Mouse (Mus musculus): ENCODE measurements around the gene St5. TPM values are rescaled to one million over a fixed set of nuclear protein-coding genes. Genes with fewer than 3 reads are reported as not detected.
A peak's percentile ranks its signal among the peaks of the same experiment; 100 is the strongest.

The St5 gene
- polyA plus RNA-seq, 1 experiment from 2014 or later, result 50.5 TPM

GRCm38 (mm10) chr7:109722618-109723017 lies 19.2 kb upstream of the St5 start:
- 97% methylated on average over 2 of the region's 2 CpGs for WGBS
- ATAC-seq (ENCODE audit: insufficient number of reproducible peaks, insufficient read depth, low FRiP score, low TSS enrichment), result no peak
- H3K9ac ChIP-seq, result no peak overlapping the region

DNA sequence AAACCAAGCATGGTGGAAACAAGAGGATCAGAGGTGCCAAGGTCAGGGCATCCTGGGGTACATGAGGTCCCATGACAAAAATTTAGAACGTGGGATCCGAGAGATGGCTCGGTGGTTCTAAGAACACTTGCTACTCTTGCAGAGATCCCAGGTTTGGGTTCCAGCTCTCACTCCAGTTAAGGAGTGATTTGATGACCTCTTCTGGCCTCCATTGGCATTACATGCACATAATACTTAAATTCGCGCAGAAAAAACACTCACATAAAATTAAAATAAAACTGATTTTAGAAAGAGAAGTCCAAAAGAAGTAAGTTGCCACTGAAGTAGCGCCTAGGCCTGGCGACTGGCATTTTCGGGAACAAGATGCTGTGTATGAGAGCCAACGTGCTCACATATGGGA lies 15.9 kb upstream of the St5 start:
- H3K9ac ChIP-seq, result no peak overlapping the region
- no peaks in the 10 kb centered on the region for H3K36me3 ChIP-seq
- no peaks in the 10 kb centered on the region for H3K4me1 ChIP-seq
- 59% methylated on average over 9 of the region's 9 CpGs for WGBS
- 0 out of 2 replicates have a peak, but pooled peaks cover 3% of the 10 kb centered on the region for H3K9me3 ChIP-seq
- no peak for ATAC-seq (ENCODE audit: insufficient number of reproducible peaks, insufficient read depth, low FRiP score, low TSS enrichment)
- no peak overlapping the region for H3K4me2 ChIP-seq (replicated peaks)
- H3K27me3 ChIP-seq, result no peaks in the 10 kb centered on the region
- H3K27ac ChIP-seq, result no peak overlapping the region
- H3K4me3 ChIP-seq, result no peak overlapping the region

More at GRCm38 (mm10) chr7:109722618-109723017, 19.2 kb upstream of the St5 start:
- H3K4me2 ChIP-seq (replicated peaks), result no peak overlapping the region
- no peak overlapping the region for H3K4me3 ChIP-seq
- no peaks in the 10 kb centered on the region for H3K4me1 ChIP-seq
- 0 out of 2 replicates have a peak, but pooled peaks cover 3% of the 10 kb centered on the region for H3K9me3 ChIP-seq
- H3K27me3 ChIP-seq, result no peaks in the 10 kb centered on the region
- no peak overlapping the region for H3K27ac ChIP-seq
- no peaks in the 10 kb centered on the region for H3K36me3 ChIP-seq

GRCm38 (mm10) chr7:109713434-109713982 lies 10.1 kb upstream of the St5 start:
- WGBS, result 90% methylated on average over 2 of the region's 2 CpGs
- no peak overlapping the region for H3K9ac ChIP-seq
- H3K27me3 ChIP-seq, result no peaks in the 10 kb centered on the region

DNA sequence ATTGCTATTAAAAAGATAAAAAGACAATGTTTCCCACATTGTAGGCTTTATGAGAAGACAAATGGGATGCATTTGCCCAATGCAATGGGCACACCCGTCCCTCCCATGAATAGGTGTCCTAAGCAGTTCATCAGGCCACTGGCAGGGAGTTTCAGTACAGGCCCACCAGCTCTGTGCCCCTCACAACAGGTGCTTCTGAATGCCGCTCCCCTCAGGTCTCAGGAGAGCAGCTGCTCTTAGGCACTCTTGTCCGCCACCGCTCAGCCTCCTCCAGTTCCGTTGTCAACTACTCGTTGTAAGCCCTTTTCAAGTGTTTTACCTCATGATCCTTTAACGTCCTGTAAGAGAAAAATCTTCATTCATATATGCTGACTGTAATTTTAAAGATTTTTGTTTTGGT lies 8.8 kb upstream of the St5 start:
- Histone ChIP-seq H3K4me1 (peaks cover 6% of the 10 kb centered on the region; the same call in 1 of the 2 replicates), H3K9me3 (no peaks in the 10 kb centered on the region), H3K27me3 (no peaks in the 10 kb centered on the region), H3K4me3 (no peak overlapping the region), H3K9ac (no peak overlapping the region), H3K27ac (no peak overlapping the region), H3K36me3 (peaks cover 23% of the 10 kb centered on the region), H3K4me2 (replicated peaks) (no peak overlapping the region)
- 84% methylated on average over 7 of the region's 7 CpGs for WGBS
- ATAC-seq (ENCODE audit: insufficient number of reproducible peaks, insufficient read depth, low FRiP score, low TSS enrichment), result no peak

More at GRCm38 (mm10) chr7:109713434-109713982, 10.1 kb upstream of the St5 start:
- Histone ChIP-seq H3K4me1 (peaks cover 5% of the 10 kb centered on the region; the same call in 1 of the 2 replicates), H3K4me3 (no peak overlapping the region), H3K27ac (no peak overlapping the region), H3K9me3 (no peaks in the 10 kb centered on the region), H3K36me3 (peaks cover 23% of the 10 kb centered on the region), H3K4me2 (replicated peaks) (no peak overlapping the region)
- ATAC-seq (ENCODE audit: insufficient number of reproducible peaks, insufficient read depth, low FRiP score, low TSS enrichment), result no peak

GRCm38 (mm10) chr7:109710069-109710468 lies 6.7 kb upstream of the St5 start:
- H3K27ac ChIP-seq, result no peak overlapping the region
- no peak for ATAC-seq (ENCODE audit: insufficient number of reproducible peaks, insufficient read depth, low FRiP score, low TSS enrichment)
- no peaks in the 10 kb centered on the region for H3K9me3 ChIP-seq
- no peak overlapping the region for H3K4me3 ChIP-seq
- H3K9ac ChIP-seq, result no peak overlapping the region
- 70% methylated on average over 1 of the region's 1 CpGs for WGBS
- H3K4me1 ChIP-seq, result peaks cover 6% of the 10 kb centered on the region; the same call in 1 of the 2 replicates
- H3K27me3 ChIP-seq, result no peaks in the 10 kb centered on the region
- H3K4me2 ChIP-seq (replicated peaks), result no peak overlapping the region
- peaks cover 23% of the 10 kb centered on the region for H3K36me3 ChIP-seq

DNA sequence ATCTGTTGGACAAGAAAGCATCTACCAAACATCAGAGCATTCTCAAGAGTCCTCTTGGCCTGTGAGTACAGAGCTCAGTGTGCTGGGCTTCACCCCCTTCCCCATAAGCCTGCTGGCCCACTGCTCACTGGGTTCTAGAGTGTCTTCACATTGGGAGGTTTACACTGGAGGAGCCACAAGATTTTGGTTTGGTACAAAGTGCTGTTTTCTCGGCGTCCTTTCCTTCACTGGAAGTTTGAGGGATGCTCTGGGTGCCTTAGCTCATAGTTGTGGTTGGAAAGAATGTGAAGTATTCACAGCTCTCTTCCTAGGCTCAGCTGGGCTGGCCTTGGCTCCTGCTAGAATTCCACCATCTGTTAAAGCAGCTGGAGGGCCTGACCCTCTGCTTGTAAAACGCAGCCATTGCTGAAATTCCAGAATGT lies 5.6 kb upstream of the St5 start:
- H3K27ac ChIP-seq, result peak overlapping the region; percentile 60
- peaks cover 23% of the 10 kb centered on the region for H3K36me3 ChIP-seq
- H3K4me2 ChIP-seq (replicated peaks), result no peak overlapping the region
- H3K9me3 ChIP-seq, result no peaks in the 10 kb centered on the region
- H3K9ac ChIP-seq, result no peak overlapping the region
- no peak for ATAC-seq (ENCODE audit: insufficient number of reproducible peaks, insufficient read depth, low FRiP score, low TSS enrichment)
- no peaks in the 10 kb centered on the region for H3K27me3 ChIP-seq
- H3K4me3 ChIP-seq, result no peak overlapping the region
- WGBS, result 46% methylated on average over 3 of the region's 3 CpGs
- peaks cover 6% of the 10 kb centered on the region; the same call in 1 of the 2 replicates for H3K4me1 ChIP-seq

GRCm38 (mm10) chr7:109707023-109707785 lies 3.8 kb upstream of the St5 start:
- no peak overlapping the region for H3K4me3 ChIP-seq
- no peaks in the 10 kb centered on the region for H3K9me3 ChIP-seq
- WGBS, result 45% methylated on average over 4 of the region's 4 CpGs
- H3K4me2 ChIP-seq (replicated peaks), result no peak overlapping the region
- no peak overlapping the region for H3K9ac ChIP-seq
- H3K4me1 ChIP-seq, result peaks cover 6% of the 10 kb centered on the region; the same call in 1 of the 2 replicates
- no peaks in the 10 kb centered on the region for H3K27me3 ChIP-seq
- ATAC-seq (ENCODE audit: insufficient number of reproducible peaks, insufficient read depth, low FRiP score, low TSS enrichment), result no peak
- no peak overlapping the region for H3K27ac ChIP-seq
- peaks cover 19% of the 10 kb centered on the region for H3K36me3 ChIP-seq

DNA sequence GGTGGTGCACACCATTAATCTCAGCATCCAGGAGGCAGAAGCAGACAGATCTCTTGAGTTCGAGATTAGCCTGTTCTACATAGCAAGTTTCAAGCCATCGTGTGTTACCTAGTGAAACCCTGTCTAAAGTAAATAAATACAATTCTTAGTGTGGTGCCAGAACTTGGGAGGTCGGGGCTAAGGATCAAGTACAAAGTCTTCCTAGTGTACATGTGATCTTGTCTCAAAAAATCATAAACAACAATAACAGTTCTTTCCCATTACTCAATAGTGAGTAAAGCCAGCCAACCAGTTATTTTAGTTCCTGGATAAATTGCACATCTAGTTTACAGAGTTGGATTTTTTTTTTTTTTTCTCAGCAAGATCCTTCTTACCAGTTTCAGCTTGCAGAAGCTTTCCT lies 1.1 kb upstream of the St5 start:
- Histone ChIP-seq H3K4me3 (peak overlapping the region; percentile 50), H3K4me2 (replicated peaks) (peak overlapping the region; percentile 67), H3K36me3 (peaks cover 4% of the 10 kb centered on the region; the same call in 1 of the 2 replicates), H3K27ac (no peak overlapping the region), H3K4me1 (peaks cover 6% of the 10 kb centered on the region; the same call in 1 of the 2 replicates), H3K9me3 (no peaks in the 10 kb centered on the region), H3K27me3 (no peaks in the 10 kb centered on the region), H3K9ac (no peak overlapping the region)
- no peak for ATAC-seq (ENCODE audit: insufficient number of reproducible peaks, insufficient read depth, low FRiP score, low TSS enrichment)
- 58% methylated on average over 3 of the region's 3 CpGs for WGBS

DNA sequence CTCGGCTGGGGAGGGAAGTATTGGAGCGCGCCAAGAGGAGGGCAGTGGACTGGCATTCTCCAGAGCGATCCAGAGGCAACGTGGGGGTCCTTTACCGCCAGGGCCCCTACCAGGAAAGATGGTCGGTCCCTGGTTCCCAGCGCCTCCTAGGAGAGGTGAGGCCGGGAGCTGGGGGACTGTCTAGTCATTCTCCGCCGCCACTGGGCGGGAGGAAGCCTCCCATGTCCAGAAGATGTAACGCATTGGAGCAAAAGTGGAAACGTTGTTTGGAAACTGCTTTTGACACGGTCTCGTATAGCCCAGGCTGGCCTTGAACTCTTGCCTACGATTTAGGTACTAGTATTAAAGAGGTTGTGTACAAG lies 592 bp upstream of the St5 start:
- peaks cover 3% of the 10 kb centered on the region; the same call in 1 of the 2 replicates for H3K36me3 ChIP-seq
- ATAC-seq (ENCODE audit: insufficient number of reproducible peaks, insufficient read depth, low FRiP score, low TSS enrichment), result no peak
- no peaks in the 10 kb centered on the region for H3K9me3 ChIP-seq
- H3K27me3 ChIP-seq, result no peaks in the 10 kb centered on the region
- peak overlapping the region; percentile 56 for H3K9ac ChIP-seq
- WGBS, result 3% methylated on average over 17 of the region's 17 CpGs
- H3K4me3 ChIP-seq, result peak overlapping the region; percentile 50
- H3K4me1 ChIP-seq, result peaks cover 6% of the 10 kb centered on the region; the same call in 1 of the 2 replicates
- peak overlapping the region; percentile 78 for H3K27ac ChIP-seq
- H3K4me2 ChIP-seq (replicated peaks), result peak overlapping the region; percentile 67

DNA sequence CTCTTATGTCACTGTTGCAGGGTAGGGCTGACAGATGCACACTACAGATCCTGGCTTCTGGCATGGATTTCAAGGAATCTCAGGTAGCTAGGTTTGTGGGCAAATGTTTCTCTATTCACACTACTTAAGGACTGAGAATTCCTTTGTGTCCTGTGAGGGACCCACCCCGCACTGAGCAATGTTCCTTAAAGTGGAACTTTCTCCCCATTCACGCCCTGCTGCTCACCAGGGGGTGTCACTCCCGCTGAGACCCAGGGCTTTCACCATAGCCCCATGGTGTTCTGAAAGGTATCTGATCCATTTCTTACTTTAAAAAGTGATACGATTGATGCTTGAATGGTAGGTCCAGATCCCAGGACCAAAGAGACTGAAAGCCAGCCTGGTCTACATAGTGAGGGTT lies 684 bp downstream of the St5 start:
- Histone ChIP-seq H3K36me3 (no peaks in the 10 kb centered on the region), H3K4me3 (peak overlapping the region; percentile 50; the same call in 1 of the 2 replicates), H3K9me3 (no peaks in the 10 kb centered on the region), H3K27me3 (no peaks in the 10 kb centered on the region), H3K4me2 (replicated peaks) (peak overlapping the region; percentile 67), H3K9ac (no peak overlapping the region), H3K27ac (no peak overlapping the region), H3K4me1 (no peaks in the 10 kb centered on the region)
- 42% methylated on average over 4 of the region's 4 CpGs for WGBS
- ATAC-seq (ENCODE audit: insufficient number of reproducible peaks, insufficient read depth, low FRiP score, low TSS enrichment), result no peak

DNA sequence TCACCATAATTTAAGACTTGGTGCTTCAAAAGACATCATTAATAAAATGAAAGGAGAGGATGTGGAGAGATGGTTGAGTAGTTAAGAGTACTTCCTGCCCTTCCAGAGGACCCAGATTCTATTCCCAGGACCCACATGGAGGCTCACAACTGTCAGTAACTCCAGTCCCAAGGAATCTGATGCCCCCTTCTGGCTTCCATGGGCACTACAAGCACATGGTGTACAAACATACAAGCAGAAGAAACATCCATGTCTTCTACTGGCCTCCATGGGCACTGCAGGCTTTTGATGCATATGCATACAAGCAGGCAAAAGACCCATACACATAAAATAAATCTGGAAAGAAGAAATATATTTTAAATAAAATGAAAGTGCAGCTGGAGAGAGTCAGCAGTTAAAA lies 3.2 kb downstream of the St5 start:
- H3K4me2 ChIP-seq (replicated peaks), result no peak overlapping the region
- ATAC-seq (ENCODE audit: insufficient number of reproducible peaks, insufficient read depth, low FRiP score, low TSS enrichment), result no peak
- no peaks in the 10 kb centered on the region for H3K4me1 ChIP-seq
- H3K4me3 ChIP-seq, result no peak overlapping the region
- H3K36me3 ChIP-seq, result no peaks in the 10 kb centered on the region
- H3K9me3 ChIP-seq, result no peaks in the 10 kb centered on the region
- H3K9ac ChIP-seq, result no peak overlapping the region
- no peak overlapping the region for H3K27ac ChIP-seq
- no peaks in the 10 kb centered on the region for H3K27me3 ChIP-seq

DNA sequence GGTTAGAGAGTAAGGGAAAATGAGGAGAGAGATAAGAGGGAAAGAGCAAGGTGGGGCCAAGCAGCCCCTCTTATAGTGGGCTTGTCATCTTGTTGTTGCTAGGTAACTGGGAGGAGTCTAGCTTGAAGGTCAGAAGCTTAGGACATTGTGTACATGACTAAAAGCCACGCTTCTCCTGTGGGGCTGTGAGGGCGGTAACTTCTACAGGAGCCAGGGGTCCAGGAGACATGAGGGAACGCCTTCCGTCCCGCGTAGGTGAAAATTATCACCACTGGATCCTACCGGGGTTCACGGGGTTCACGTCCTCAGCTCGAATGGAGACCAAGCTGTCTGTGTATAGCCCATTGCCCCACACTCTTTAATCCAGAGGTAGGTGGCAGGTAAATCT lies 8.1 kb downstream of the St5 start:
- WGBS, result 90% methylated on average over 10 of the region's 10 CpGs
- no peak for ATAC-seq (ENCODE audit: insufficient number of reproducible peaks, insufficient read depth, low FRiP score, low TSS enrichment)
- Histone ChIP-seq H3K27ac (no peak overlapping the region), H3K36me3 (no peaks in the 10 kb centered on the region), H3K4me2 (replicated peaks) (no peak overlapping the region), H3K9ac (no peak overlapping the region), H3K27me3 (no peaks in the 10 kb centered on the region), H3K9me3 (no peaks in the 10 kb centered on the region), H3K4me1 (no peaks in the 10 kb centered on the region), H3K4me3 (no peak overlapping the region)
